Mouse (Mus musculus): ENCODE results near the gene Arrb2. TPM values are rescaled to one million over a fixed set of nuclear protein-coding genes. Genes with fewer than 3 reads are reported as not detected.

Arrb2 gene
- polyA plus RNA-seq, 1 experiment, result 39.6 TPM

DNA sequence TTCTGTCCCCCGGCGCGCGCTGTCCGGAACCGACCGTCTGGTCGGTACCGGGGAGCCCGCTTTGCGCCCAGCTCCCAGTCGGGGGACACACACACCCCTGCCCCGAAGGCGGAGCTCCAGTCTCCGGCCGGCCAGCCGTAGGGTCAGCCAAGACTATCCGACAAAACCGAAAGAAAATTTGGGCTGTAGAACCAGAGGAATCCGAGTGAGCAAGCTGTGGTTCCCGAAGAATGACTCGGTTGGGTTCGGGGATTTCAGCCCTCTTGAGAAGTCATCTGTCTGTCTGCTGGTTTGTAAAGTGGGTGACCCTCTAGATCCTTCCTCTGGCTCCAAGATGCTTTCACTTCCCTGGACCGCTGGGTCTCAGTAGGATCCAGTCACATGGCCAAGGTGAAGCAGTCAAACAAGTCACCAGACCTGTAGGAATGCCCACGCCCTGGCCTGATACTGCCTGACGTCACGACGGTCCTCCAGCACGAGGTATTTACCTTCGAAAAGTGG lies 27.2 kb downstream of the Arrb2 start, which contains the start of gene Cxcl16:
Cxcl16 (minus strand) TSS at position 384 of the 501 bp plus-strand sequence.
- H3K27ac ChIP-seq (ENCODE audit: insufficient read depth, low read length), result no peak within 1 kb of the TSS
- peak within 1 kb of the TSS; percentile 66 for H3K4me3 ChIP-seq (ENCODE audit: low read depth, low read length)
- H3K9ac ChIP-seq (ENCODE audit: low read depth, poor library complexity, severe bottlenecking), result peak within 1 kb of the TSS; percentile 62
- no peaks in the 10 kb centered on the region for H3K27me3 ChIP-seq (ENCODE audit: control insufficient read depth, insufficient read depth, low read length, poor library complexity, severe bottlenecking)
- peaks cover 6% of the 10 kb centered on the region for H3K4me1 ChIP-seq (ENCODE audit: control insufficient read depth, insufficient read depth, low read length)
- H3K36me3 ChIP-seq (ENCODE audit: control insufficient read depth, insufficient read depth, low read length, poor library complexity, severe bottlenecking), result no peaks in the 10 kb centered on the region
- TF ChIP-seq EP300 (IDR thresholded peaks at IDR 0.05; ENCODE audit: insufficient read depth, low read depth, low read length) (peak; percentile 65; the same call in 1 of the 2 replicates), CTCF (IDR thresholded peaks at IDR 0.05; ENCODE audit: low read depth, low read length) (no peak)
- no peaks in the 10 kb centered on the region for H3K9me3 ChIP-seq (replicated peaks; ENCODE audit: control insufficient read depth, insufficient read depth, low read length, poor library complexity, severe bottlenecking)

- Histone ChIP-seq H3K4me3 (ENCODE audit: low read depth, low read length) (no peak overlapping the region), H3K36me3 (ENCODE audit: control insufficient read depth, insufficient read depth, low read length, poor library complexity, severe bottlenecking) (no peaks in the 10 kb centered on the region), H3K27ac (ENCODE audit: insufficient read depth, low read length) (no peak overlapping the region), H3K27me3 (ENCODE audit: control insufficient read depth, insufficient read depth, low read length, poor library complexity, severe bottlenecking) (no peaks in the 10 kb centered on the region), H3K9ac (ENCODE audit: low read depth, poor library complexity, severe bottlenecking) (no peak overlapping the region), H3K9me3 (replicated peaks; ENCODE audit: control insufficient read depth, insufficient read depth, low read length, poor library complexity, severe bottlenecking) (no peaks in the 10 kb centered on the region), H3K4me1 (ENCODE audit: control insufficient read depth, insufficient read depth, low read length) (peaks cover 7% of the 10 kb centered on the region)
- no peak for TF ChIP-seq EP300 (IDR thresholded peaks at IDR 0.05; ENCODE audit: insufficient read depth, low read depth, low read length)
- no peak for TF ChIP-seq CTCF (IDR thresholded peaks at IDR 0.05; ENCODE audit: low read depth, low read length)
- no peak for TF ChIP-seq POLR2A (IDR thresholded peaks at IDR 0.05; ENCODE audit: insufficient read depth, low read length)
Observed at GRCm38 (mm10) chr11:70463970-70464369, 31.5 kb downstream of the Arrb2 start.

GRCm38 (mm10) chr11:70465211-70465610 lies 32.8 kb downstream of the Arrb2 start:
- Histone ChIP-seq H3K27me3 (ENCODE audit: control insufficient read depth, insufficient read depth, low read length, poor library complexity, severe bottlenecking) (no peaks in the 10 kb centered on the region), H3K9ac (ENCODE audit: low read depth, poor library complexity, severe bottlenecking) (peak overlapping the region; percentile 67), H3K36me3 (ENCODE audit: control insufficient read depth, insufficient read depth, low read length, poor library complexity, severe bottlenecking) (no peaks in the 10 kb centered on the region), H3K27ac (ENCODE audit: insufficient read depth, low read length) (no peak overlapping the region), H3K4me3 (ENCODE audit: low read depth, low read length) (peak overlapping the region; percentile 56), H3K4me1 (ENCODE audit: control insufficient read depth, insufficient read depth, low read length) (peaks cover 5% of the 10 kb centered on the region), H3K9me3 (replicated peaks; ENCODE audit: control insufficient read depth, insufficient read depth, low read length, poor library complexity, severe bottlenecking) (no peaks in the 10 kb centered on the region)
- TF ChIP-seq CTCF (IDR thresholded peaks at IDR 0.05; ENCODE audit: low read depth, low read length) (peak; percentile 14), EP300 (IDR thresholded peaks at IDR 0.05; ENCODE audit: insufficient read depth, low read depth, low read length) (no peak)

GRCm38 (mm10) chr11:70465824-70466223 lies 33.4 kb downstream of the Arrb2 start:
- Histone ChIP-seq H3K9ac (ENCODE audit: low read depth, poor library complexity, severe bottlenecking) (peak overlapping the region; percentile 67), H3K36me3 (ENCODE audit: control insufficient read depth, insufficient read depth, low read length, poor library complexity, severe bottlenecking) (no peaks in the 10 kb centered on the region), H3K4me1 (ENCODE audit: control insufficient read depth, insufficient read depth, low read length) (peaks cover 5% of the 10 kb centered on the region), H3K27me3 (ENCODE audit: control insufficient read depth, insufficient read depth, low read length, poor library complexity, severe bottlenecking) (no peaks in the 10 kb centered on the region), H3K9me3 (replicated peaks; ENCODE audit: control insufficient read depth, insufficient read depth, low read length, poor library complexity, severe bottlenecking) (no peaks in the 10 kb centered on the region), H3K27ac (ENCODE audit: insufficient read depth, low read length) (no peak overlapping the region), H3K4me3 (ENCODE audit: low read depth, low read length) (peak overlapping the region; percentile 56)
- TF ChIP-seq EP300 (IDR thresholded peaks at IDR 0.05; ENCODE audit: insufficient read depth, low read depth, low read length) (no peak), POLR2A (IDR thresholded peaks at IDR 0.05; ENCODE audit: insufficient read depth, low read length) (no peak), CTCF (IDR thresholded peaks at IDR 0.05; ENCODE audit: low read depth, low read length) (no peak)

GRCm38 (mm10) chr11:70467902-70468619 lies 35.6 kb downstream of the Arrb2 start:
- Histone ChIP-seq H3K27ac (ENCODE audit: insufficient read depth, low read length) (no peak overlapping the region), H3K4me1 (ENCODE audit: control insufficient read depth, insufficient read depth, low read length) (peaks cover 5% of the 10 kb centered on the region), H3K36me3 (ENCODE audit: control insufficient read depth, insufficient read depth, low read length, poor library complexity, severe bottlenecking) (no peaks in the 10 kb centered on the region), H3K27me3 (ENCODE audit: control insufficient read depth, insufficient read depth, low read length, poor library complexity, severe bottlenecking) (no peaks in the 10 kb centered on the region), H3K4me3 (ENCODE audit: low read depth, low read length) (no peak overlapping the region), H3K9me3 (replicated peaks; ENCODE audit: control insufficient read depth, insufficient read depth, low read length, poor library complexity, severe bottlenecking) (no peaks in the 10 kb centered on the region), H3K9ac (ENCODE audit: low read depth, poor library complexity, severe bottlenecking) (no peak overlapping the region)
- TF ChIP-seq CTCF (IDR thresholded peaks at IDR 0.05; ENCODE audit: low read depth, low read length), result no peak
- no peak for TF ChIP-seq EP300 (IDR thresholded peaks at IDR 0.05; ENCODE audit: insufficient read depth, low read depth, low read length)
- TF ChIP-seq POLR2A (IDR thresholded peaks at IDR 0.05; ENCODE audit: insufficient read depth, low read length), result no peak

GRCm38 (mm10) chr11:70469764-70470163 lies 37.3 kb downstream of the Arrb2 start:
- no peak for TF ChIP-seq EP300 (IDR thresholded peaks at IDR 0.05; ENCODE audit: insufficient read depth, low read depth, low read length)
- no peak for TF ChIP-seq POLR2A (IDR thresholded peaks at IDR 0.05; ENCODE audit: insufficient read depth, low read length)
- TF ChIP-seq CTCF (IDR thresholded peaks at IDR 0.05; ENCODE audit: low read depth, low read length), result no peak
- H3K4me1 ChIP-seq (ENCODE audit: control insufficient read depth, insufficient read depth, low read length), result peaks cover under 1% of the 10 kb centered on the region

More at GRCm38 (mm10) chr11:70469764-70470163, 37.3 kb downstream of the Arrb2 start:
- H3K4me3 ChIP-seq (ENCODE audit: low read depth, low read length), result no peak overlapping the region
- no peaks in the 10 kb centered on the region for H3K36me3 ChIP-seq (ENCODE audit: control insufficient read depth, insufficient read depth, low read length, poor library complexity, severe bottlenecking)
- H3K9me3 ChIP-seq (replicated peaks; ENCODE audit: control insufficient read depth, insufficient read depth, low read length, poor library complexity, severe bottlenecking), result no peaks in the 10 kb centered on the region
- H3K27me3 ChIP-seq (ENCODE audit: control insufficient read depth, insufficient read depth, low read length, poor library complexity, severe bottlenecking), result no peaks in the 10 kb centered on the region
- H3K9ac ChIP-seq (ENCODE audit: low read depth, poor library complexity, severe bottlenecking), result no peak overlapping the region
- no peak overlapping the region for H3K27ac ChIP-seq (ENCODE audit: insufficient read depth, low read length)

All from ES-Bruce4 (cell line).